Mouse (Mus musculus) hindbrain, embryonic 16.5 days (tissue): ENCODE data around the gene Smarcd1. TPM values are rescaled to one million over a fixed set of nuclear protein-coding genes. Genes with fewer than 3 reads are reported as not detected.
"Not testable (repeated sequence)": the region's sequence is repeated elsewhere in the genome, so short reads cannot be mapped to it uniquely, and the experiment has no call there.

ENCODE experiments used
- ATAC-seq: fragments of 200-750 bp; cut with Nextera tagmentation; 2 replicates; pipeline ENCODE4 v1.8.0; 2017; ENCODE audit warnings: moderate TSS enrichment, moderate library complexity
- H3K27ac ChIP-seq: fragments of 300-500 bp; sonication (generic); 2 replicates; pipeline ENCODE4 v1.5.1; 2014; ENCODE audit warnings: low read depth, mild to moderate bottlenecking, control low read depth, low read length, moderate library complexity
- H3K27me3 ChIP-seq: fragments of 300-500 bp; sonication (generic); replicated peaks from 2 replicates; pipeline ENCODE4 v1.6.1; 2014; ENCODE audit warnings: low read length; ENCODE audit not compliant: control insufficient read depth, insufficient read depth
- H3K36me3 ChIP-seq: fragments of 300-500 bp; sonication (generic); 2 replicates; pipeline ENCODE4 v1.6.1; 2014; ENCODE audit warnings: mild to moderate bottlenecking, low read length, moderate library complexity, mixed read lengths; ENCODE audit not compliant: control insufficient read depth, insufficient read depth
- H3K4me1 ChIP-seq: fragments of 300-500 bp; sonication (generic); 2 replicates; pipeline ENCODE4 v1.6.1; 2014; ENCODE audit warnings: low read depth, low read length; ENCODE audit not compliant: control insufficient read depth, insufficient read depth
- H3K4me2 ChIP-seq: fragments of 300-500 bp; sonication (generic); 2 replicates; pipeline ENCODE4 v1.6.1; 2014; ENCODE audit warnings: mild to moderate bottlenecking, low read length, control low read depth, moderate library complexity
- H3K4me3 ChIP-seq: fragments of 300-500 bp; sonication (generic); 2 replicates; pipeline ENCODE4 v1.5.1; 2014; ENCODE audit warnings: mild to moderate bottlenecking, low read length, control low read depth, moderate library complexity
- H3K9ac ChIP-seq: fragments of 300-500 bp; sonication (generic); 2 replicates; pipeline ENCODE4 v1.6.1; 2014; ENCODE audit warnings: low read depth, mild to moderate bottlenecking, control low read depth, low read length, moderate library complexity
- H3K9me3 ChIP-seq: fragments of 300-500 bp; sonication (generic); 2 replicates; pipeline ENCODE4 v1.6.1; 2014; ENCODE audit warnings: mild to moderate bottlenecking, low read length, moderate library complexity; ENCODE audit not compliant: control insufficient read depth
- WGBS: fragments of 180-500 bp; shearing (Covaris S2); extraction: QIAGEN DNeasy Blood & Tissue Kit; methylation state at CpG from one replicate; pipeline ENCODE4 v1.1.7; 2014; 5-methylcytosine and 5-hydroxymethylcytosine counted together
- polyA plus RNA-seq: library from polyadenylated mRNA; unstranded; fragments of >200 nt; fragmentation: Nextera tagmentation; extraction: Ambion mirVana; gene quantifications from 2 replicates; pipeline ENCODE4 v1.2.1, GENCODE M21; 2015

Gene Smarcd1
- polyA plus RNA-seq, 1 experiment from 2014 or later = 71.7 TPM

DNA sequence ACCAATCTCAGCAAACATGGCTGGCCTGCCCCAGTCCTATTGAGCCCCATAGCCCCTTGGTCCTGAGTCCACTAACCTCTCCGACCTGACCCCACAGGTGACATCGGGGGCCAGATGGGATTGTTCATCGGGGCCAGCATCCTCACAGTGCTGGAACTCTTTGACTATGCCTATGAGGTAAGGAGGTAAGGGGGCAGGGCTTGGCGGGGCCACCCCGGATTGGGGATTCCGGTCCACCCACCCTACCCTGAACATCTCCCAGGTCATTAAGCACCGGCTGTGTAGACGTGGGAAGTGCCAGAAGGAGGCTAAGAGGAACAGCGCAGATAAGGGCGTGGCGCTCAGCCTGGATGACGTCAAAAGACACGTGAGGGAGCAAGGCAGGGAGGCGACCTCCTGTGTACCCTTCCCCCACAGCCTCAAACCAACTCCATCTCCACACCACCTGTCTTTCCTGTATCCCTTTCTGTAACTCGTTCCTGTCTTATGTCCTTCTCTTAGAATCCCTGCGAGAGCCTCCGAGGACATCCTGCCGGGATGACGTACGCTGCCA lies 3.3 kb upstream of the Smarcd1 start:
- Histone ChIP-seq H3K4me1 (peaks cover 8% of the 10 kb centered on the region), H3K27me3 (no peaks in the 10 kb centered on the region), H3K4me2 (no peak overlapping the region), H3K9me3 (no peaks in the 10 kb centered on the region), H3K36me3 (peaks cover 27% of the 10 kb centered on the region), H3K4me3 (no peak overlapping the region), H3K27ac (no peak overlapping the region), H3K9ac (no peak overlapping the region)
- 47% methylated on average over 20 of the region's 20 CpGs for WGBS
- no peak for ATAC-seq

DNA sequence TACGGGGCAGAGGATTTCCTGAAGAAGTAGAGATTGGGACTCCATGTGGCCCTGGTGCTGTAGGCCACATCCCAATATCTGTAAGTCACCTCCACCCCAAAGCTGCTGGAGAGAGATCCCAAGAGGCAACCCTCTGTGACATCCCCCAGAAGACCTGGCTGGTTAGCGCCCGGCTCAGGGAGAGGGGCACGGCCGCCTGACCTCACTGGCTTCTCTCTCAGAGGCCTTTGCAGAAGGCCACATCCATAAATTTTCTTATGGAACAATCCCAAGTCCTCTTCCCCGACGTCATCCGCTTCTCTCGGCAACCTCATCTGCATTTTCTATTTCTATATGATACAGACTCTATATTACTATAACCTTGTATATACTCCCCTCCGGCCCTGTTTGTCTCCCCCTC lies 2.2 kb upstream of the Smarcd1 start:
- Histone ChIP-seq H3K27me3 (no peaks in the 10 kb centered on the region), H3K4me2 (no peak overlapping the region), H3K9me3 (no peaks in the 10 kb centered on the region), H3K4me3 (no peak overlapping the region), H3K27ac (no peak overlapping the region), H3K9ac (no peak overlapping the region; the same call in 1 of the 2 replicates), H3K4me1 (peaks cover 20% of the 10 kb centered on the region), H3K36me3 (peaks cover 29% of the 10 kb centered on the region)
- WGBS = 85% methylated on average over 10 of the region's 10 CpGs
- no peak for ATAC-seq

DNA sequence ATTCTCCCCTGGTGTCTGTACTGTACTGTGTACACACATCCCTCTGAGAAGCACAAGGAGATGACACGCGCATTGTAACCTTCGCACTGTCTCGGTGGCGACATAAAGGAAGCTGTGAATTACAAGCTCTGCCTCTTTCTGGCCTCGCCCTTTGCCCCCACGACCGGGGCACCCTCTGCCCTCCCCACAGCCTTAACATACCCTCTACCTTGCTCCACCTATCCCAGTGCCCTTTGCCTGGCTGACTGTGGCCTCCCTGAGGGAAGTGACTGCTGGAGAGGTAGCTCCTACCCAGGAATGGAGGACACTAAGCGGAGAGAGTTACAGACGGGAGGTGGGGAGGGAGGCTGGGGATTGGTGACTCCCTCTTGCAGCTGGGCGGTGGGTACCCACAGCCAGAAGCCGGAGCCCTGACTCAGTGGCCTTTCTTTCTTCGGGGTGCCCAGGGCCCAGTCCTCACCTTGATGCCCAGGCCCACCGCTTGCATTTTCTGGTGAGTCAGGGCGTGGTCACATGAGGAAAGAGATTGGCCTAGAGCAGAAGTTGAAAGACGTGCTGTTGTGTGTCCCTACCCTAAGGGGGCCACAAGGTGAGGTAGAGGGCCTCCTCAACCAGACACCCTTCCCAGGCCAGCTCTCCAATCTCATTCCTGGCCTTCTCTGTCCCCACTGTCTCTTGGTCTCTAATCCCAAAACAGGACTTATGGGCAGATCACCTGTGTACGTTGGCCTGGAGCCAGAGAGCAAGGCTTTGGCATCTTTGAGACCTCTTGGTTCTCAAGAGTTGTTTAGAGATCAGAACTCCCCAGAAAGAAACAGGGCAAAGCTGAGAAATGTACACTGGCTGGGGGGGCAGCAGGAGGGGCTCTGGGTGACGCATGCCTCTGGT lies 1.5 kb upstream of the Smarcd1 start:
- Histone ChIP-seq H3K4me1 (peaks cover 25% of the 10 kb centered on the region), H3K4me2 (no peak overlapping the region), H3K9ac (no peak overlapping the region; the same call in 1 of the 2 replicates), H3K36me3 (peaks cover 29% of the 10 kb centered on the region), H3K27ac (no peak overlapping the region), H3K27me3 (no peaks in the 10 kb centered on the region), H3K4me3 (no peak overlapping the region), H3K9me3 (no peaks in the 10 kb centered on the region)
- WGBS = 89% methylated on average over 18 of the region's 18 CpGs
- no peak for ATAC-seq

DNA sequence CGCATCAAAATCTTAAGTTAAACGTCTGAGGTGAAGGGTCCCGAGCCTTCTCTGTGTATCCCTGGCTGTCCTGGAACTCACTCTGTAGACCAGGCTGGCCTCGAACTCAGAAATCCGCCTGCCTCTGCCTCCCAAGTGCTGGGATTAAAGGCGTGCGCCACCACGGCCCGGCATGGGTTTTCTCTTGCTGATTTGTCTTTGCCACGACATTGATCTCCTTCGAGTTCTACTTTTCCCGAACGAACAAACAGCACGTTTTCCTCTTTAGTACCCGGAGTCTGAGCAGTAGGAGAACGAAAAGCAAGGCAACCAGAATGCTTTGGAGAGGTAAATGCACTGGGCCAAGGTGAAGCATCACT lies 310 bp upstream of the Smarcd1 start:
- H3K9ac ChIP-seq = peak overlapping the region; percentile 51
- peak overlapping the region; percentile 95 for H3K27ac ChIP-seq
- peaks cover 28% of the 10 kb centered on the region for H3K4me1 ChIP-seq
- peak; percentile 3; the same call in 1 of the 2 replicates for ATAC-seq
- peak overlapping the region; percentile 86 for H3K4me2 ChIP-seq
- 44% methylated on average over 16 of the region's 16 CpGs for WGBS
- H3K27me3 ChIP-seq, H3K9me3 ChIP-seq: not testable (repeated sequence)
- peaks cover 30% of the 10 kb centered on the region for H3K36me3 ChIP-seq
- H3K4me3 ChIP-seq = peak overlapping the region; percentile 77

DNA sequence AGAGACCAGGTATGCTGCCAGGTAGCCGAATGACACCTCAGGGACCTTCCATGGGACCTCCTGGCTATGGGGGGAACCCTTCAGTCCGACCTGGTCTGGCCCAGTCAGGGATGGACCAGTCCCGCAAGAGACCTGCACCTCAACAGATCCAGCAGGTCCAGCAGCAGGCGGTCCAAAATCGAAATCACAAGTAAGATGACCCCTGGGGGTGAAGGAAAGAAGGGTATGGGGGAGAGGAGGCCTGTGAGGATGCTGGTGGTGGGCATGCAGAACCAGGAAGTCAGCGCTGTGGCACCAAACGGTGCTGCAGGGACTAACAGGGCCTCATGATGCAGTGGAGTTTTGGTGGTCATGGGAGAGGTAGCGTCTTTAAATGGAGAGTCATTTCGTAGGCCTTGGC lies 1.2 kb downstream of the Smarcd1 start:
- Histone ChIP-seq H3K9me3 (no peaks in the 10 kb centered on the region), H3K4me2 (peak overlapping the region; percentile 86)

DNA sequence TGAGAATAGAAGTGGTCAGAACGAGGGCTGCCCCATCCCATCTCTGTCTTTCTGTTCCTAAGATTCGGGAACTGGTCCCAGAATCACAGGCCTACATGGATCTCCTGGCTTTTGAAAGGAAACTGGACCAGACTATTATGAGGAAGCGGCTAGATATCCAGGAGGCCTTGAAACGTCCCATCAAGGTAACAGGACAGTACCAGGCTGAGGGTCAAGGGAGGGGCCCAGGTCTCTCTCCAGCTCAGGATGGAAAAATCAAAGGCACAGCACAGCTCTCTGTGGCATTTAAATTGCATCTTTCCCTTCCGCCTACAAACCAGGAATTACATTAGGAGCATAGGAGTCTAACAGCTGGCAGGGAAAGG lies 1.7 kb downstream of the Smarcd1 start:
- peaks cover 28% of the 10 kb centered on the region for H3K4me1 ChIP-seq
- peak overlapping the region; percentile 97 for H3K9ac ChIP-seq
- no peaks in the 10 kb centered on the region for H3K9me3 ChIP-seq
- 59% methylated on average over 5 of the region's 5 CpGs for WGBS
- peak overlapping the region; percentile 75; the same call in 1 of the 2 replicates for H3K27ac ChIP-seq
- ATAC-seq = no peak
- H3K4me3 ChIP-seq = peak overlapping the region; percentile 77
- H3K27me3 ChIP-seq = no peaks in the 10 kb centered on the region
- peaks cover 29% of the 10 kb centered on the region for H3K36me3 ChIP-seq
- peak overlapping the region; percentile 86 for H3K4me2 ChIP-seq

More for the DNA sequence above, 1.2 kb downstream of the Smarcd1 start:
- 57% methylated on average over 9 of the region's 9 CpGs for WGBS
- no peaks in the 10 kb centered on the region for H3K27me3 ChIP-seq
- peak overlapping the region; percentile 77 for H3K4me3 ChIP-seq
- H3K9ac ChIP-seq = peak overlapping the region; percentile 97
- H3K4me1 ChIP-seq = peaks cover 28% of the 10 kb centered on the region
- H3K36me3 ChIP-seq = peaks cover 27% of the 10 kb centered on the region
- no peak for ATAC-seq
- H3K27ac ChIP-seq = peak overlapping the region; percentile 95

DNA sequence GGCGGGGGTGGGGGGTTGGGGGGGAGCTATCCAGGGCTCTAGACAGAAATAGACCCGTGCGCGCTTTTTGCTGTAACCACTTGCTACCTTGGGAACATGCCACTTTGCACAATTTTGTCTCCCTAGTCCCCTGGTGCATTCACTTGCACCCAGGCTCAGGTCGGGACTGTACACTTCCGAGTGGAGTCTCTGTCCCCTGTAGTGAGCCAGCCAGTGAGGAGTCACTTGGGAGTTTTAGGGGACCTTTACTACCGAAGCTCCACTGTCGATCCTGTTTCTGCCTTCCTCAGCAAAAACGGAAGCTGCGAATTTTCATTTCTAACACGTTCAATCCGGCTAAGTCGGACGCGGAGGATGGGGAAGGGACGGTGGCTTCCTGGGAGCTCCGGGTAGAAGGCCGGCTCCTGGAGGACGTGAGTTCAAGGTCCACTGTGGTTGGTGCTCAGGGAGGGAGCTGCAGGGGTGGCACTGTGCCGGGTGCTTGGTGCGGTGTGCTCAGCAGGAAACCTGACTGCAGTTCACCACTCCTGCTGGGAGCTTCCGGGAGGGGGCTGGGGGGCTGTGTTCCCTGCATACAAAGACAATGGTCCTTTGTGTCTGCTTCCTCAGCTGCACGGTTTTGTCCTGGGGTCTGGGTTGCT lies 2.2 kb downstream of the Smarcd1 start:
- no peak for ATAC-seq
- H3K4me1 ChIP-seq = peaks cover 28% of the 10 kb centered on the region
- H3K9me3 ChIP-seq = no peaks in the 10 kb centered on the region
- no peaks in the 10 kb centered on the region for H3K27me3 ChIP-seq
- H3K27ac ChIP-seq = peak overlapping the region; percentile 75; the same call in 1 of the 2 replicates
- H3K9ac ChIP-seq = peak overlapping the region; percentile 56
- H3K36me3 ChIP-seq = peaks cover 29% of the 10 kb centered on the region
- H3K4me3 ChIP-seq = peak overlapping the region; percentile 77
- WGBS = 16% methylated on average over 23 of the region's 23 CpGs
- peak overlapping the region; percentile 86 for H3K4me2 ChIP-seq

DNA sequence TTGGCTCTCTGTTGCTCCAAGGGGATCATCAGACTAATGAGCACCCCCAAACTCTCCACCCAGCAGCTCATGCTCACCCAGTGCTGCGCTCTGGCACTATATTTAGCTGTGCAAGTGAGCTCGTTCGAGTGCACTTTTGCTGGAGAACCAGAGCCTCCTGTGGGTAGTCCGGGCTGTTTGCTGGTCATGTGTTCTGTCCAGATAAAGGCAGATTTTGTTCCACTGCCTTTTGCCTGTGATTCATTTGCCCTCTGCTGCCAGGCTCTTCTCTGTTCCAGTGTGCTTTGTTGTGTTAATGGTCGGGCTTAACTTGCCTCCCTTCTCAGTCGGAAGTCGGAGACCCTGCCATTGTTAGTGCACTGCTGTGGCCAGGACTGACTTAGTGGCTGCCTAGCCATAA lies 3.0 kb downstream of the Smarcd1 start:
- Histone ChIP-seq H3K4me2 (peak overlapping the region; percentile 86), H3K27ac (peak overlapping the region; percentile 75), H3K36me3 (peaks cover 36% of the 10 kb centered on the region), H3K9me3 (no peaks in the 10 kb centered on the region), H3K4me1 (peaks cover 28% of the 10 kb centered on the region), H3K27me3 (no peaks in the 10 kb centered on the region), H3K9ac (peak overlapping the region; percentile 56), H3K4me3 (peak overlapping the region; percentile 77; the same call in 1 of the 2 replicates)
- ATAC-seq = no peak
- 14% methylated on average over 7 of the region's 7 CpGs for WGBS
